Mouse (Mus musculus): ENCODE data around the gene Lbh.

Lbh gene

DNA sequence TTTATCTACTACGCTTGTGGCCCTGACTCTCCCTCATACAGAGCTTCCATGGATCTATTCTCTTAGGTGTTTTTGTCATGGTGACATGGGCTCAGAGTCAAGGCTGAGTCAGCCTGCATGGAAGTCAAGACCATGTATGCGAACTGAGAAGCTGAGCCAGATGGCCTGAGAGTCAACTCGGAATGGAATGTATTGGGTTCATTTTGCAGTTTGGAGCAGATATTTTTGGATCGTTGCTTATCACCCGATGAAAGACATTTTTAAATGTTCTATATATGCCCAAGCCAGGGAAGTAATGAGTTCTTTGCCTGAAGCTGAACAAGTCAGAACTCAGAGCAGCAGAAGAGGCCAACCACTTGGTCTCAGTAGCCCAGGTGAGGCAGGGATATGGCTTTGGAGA is 54.9 kb downstream of the Lbh start:
- DNase-seq (ENCODE audit: low read depth, low spot score): no peak

DNA sequence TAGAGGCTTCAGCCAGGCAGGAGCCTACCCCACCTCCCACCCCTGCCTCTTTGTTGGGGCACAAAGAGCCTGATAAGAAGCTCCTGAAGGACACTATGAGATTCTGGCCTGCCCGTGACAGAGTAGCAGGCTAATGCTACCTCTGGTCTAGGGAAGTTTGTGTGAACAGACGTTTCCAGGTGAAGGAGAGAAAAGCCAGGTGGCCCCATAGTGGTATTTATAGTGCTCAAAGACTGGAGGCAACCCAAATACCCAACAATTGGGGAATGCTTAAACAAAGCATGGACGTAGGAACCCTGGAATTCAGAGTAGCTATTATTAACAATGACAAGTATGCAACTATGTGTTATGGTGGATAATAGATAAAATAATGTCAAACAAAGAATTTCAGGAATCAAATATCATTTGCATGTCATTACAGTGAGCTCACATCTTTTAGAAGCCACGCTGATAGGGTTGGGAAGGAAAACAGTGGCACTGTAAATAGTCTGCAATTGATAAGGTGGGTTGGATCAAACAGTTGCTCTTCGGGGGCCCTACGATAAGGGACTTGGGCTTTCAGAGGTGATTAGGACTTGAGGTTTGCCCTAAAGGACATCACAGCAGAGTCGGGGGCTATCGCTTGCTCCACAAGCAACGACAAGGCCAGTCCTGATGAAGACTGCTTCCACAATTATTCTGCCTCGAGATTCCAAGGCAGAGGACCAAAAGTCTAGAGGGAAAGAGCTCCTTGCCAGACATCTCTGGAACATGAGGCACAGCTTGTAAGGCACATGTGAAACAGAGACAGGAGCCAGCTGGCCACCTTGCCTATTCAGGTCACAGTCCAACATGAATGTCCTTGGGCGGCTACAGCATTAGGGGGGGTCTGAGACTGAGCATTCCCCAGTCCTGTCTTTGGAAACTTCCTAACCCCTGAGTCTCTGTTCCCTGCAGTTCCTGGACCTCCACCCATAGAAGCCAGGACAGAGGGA is 58.4 kb downstream of the Lbh start:
- DNase-seq (ENCODE audit: low read depth, low spot score): no peak

DNA sequence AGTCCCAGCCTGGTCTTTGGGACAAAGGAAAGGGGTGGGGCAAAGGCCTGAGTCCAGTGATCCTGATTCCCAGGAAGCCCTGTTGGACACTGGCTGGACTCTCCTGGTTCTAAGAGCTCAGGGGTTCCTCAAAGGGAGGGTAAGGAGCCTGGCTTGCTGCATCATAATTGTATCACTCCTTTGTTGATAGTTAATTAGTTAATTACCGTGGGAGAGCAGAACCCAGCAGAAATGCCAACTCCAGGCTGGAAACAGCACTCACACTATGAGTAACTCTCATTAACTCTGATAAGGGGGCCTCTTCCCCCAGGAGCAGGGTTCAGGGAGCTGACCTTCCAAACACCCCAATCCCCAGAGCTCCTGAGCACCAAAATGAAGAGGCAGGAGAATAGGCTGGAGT is 59.5 kb downstream of the Lbh start:
- no peak for DNase-seq (ENCODE audit: low read depth, low spot score)

DNA sequence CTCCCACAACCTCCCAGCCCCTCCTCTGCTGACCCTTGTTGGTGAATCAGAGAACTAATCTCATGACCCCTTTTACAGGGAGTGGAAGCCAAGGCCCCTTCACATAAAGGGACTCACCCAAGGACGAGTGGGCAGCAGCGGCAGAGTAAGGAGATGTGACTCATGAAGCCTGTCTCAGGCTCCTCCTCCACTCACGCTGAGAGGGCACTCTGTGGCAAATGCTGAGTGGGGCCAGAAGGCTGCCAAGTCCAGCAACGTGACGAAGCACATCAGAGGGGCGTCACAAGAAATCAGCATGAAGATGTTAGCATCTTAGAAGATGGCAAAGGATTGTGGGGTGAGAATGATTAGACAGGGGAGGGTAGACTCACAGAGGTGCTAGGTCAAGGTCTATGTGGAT is 64.1 kb downstream of the Lbh start:
- DNase-seq (ENCODE audit: low read depth, low spot score): no peak

DNA sequence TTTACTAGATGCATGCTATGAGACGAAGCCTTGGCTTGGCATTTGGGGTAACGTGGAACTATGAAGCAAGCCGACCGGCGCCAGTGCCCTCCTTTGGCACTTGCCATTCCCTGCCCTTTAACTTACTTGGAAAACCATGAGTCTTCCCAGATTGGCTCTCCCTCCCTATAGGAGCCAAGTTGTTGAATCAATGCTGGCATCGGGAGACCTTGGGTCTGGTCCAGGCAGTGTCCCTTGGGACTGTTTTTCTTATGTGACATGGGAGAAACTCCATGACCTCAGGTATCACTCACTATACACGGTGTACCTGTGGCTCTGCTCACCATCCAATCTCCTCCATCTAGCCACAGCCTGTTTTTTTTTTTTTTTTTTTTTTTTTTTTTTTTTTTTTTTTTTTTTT is 65.4 kb downstream of the Lbh start:
- no peak for DNase-seq (ENCODE audit: low read depth, low spot score)

DNA sequence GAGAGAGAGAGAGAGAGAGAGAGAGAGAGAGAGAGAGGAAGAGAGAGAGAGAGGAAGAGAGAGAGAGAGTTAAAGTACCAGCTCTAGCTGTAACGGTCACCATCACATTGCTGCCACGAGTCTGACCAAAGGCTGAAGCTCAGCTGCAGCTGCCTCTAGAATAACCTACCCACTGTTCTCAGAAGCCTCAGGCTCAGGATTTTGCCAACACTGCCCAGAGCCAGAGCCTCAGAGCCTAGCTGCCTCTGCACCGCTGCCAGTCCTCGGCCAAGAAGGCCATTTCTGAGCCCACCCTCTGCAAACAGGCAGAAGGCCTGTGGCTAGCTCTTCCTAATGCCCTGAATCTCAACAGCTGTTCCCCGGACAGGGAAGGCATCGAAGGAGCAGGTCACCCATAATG is 70.9 kb downstream of the Lbh start:
- DNase-seq (ENCODE audit: low read depth, low spot score): no peak
